In the genomic region with DNA sequence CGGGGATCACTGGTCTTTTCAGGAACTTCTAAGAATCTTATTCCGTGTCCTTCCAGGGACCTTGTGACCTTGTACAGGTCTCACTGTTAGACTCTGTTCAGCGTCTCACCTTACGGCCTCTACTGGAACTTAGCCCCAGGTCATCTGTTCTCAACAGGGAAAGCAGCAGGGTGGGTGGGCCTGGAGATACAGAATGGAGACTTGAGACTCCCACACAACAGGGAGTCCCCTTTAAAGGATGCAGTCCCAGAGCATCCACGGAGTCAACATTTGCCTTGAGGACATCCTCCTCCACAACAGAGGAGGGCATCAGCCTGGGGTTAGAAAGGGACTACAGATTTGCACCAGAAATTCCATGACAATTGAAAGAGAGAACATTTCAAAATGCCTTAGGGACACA, we compare ENCODE assay signal across 18 mouse cellular contexts. TPM values are rescaled to one million over a fixed set of nuclear protein-coding genes. Genes with fewer than 3 reads are reported as not detected.
"Had no signal": no experiment of that assay in that cellular context is flagged by ENCODE, and none has a peak within 500 bp of the region (broad histone marks: within the 10 kb centered on the region; RNA-seq: fewer than 3 reads in every experiment).

No protein-coding gene starts in this region.

- H3K27ac ChIP-seq: kidney, postnatal 0 days; limb, embryonic 15.5 days; liver, embryonic 13.5 days; macrophage; midbrain, embryonic 12.5 days; neural tube, embryonic 13.5 days had no signal

- ATAC-seq: intestine, postnatal 0 days; liver, postnatal 0 days; midbrain, embryonic 16.5 days had no signal

- H3K9ac ChIP-seq: limb, embryonic 15.5 days; liver, embryonic 13.5 days; liver, postnatal 0 days; midbrain, embryonic 12.5 days; neural tube, embryonic 13.5 days had no signal

- H3K4me2 ChIP-seq: limb, embryonic 15.5 days; liver, embryonic 13.5 days; midbrain, embryonic 12.5 days; neural tube, embryonic 13.5 days had no signal

- DNase-seq: kidney, adult 9 months; kidney, postnatal 36 days; layer of hippocampus, adult 9-11 months; layer of hippocampus, postnatal 36 days; liver, embryonic 13.5 days; liver, postnatal 0 days; right cerebral cortex, adult 18-20 months; right cerebral cortex, postnatal 25 days; thymus, postnatal 4 days had no signal

- H3K36me3 ChIP-seq: limb, embryonic 15.5 days; liver, embryonic 13.5 days; midbrain, embryonic 12.5 days; neural tube, embryonic 13.5 days had no signal

- H3K27me3 ChIP-seq: limb, embryonic 15.5 days; neural tube, embryonic 13.5 days had no signal

- H3K9me3 ChIP-seq: limb, embryonic 15.5 days; liver, embryonic 13.5 days; midbrain, embryonic 12.5 days; neural tube, embryonic 13.5 days had no signal

- H3K4me3 ChIP-seq: limb, embryonic 15.5 days; liver, embryonic 13.5 days; midbrain, embryonic 12.5 days; neural tube, embryonic 13.5 days had no signal

- H3K4me1 ChIP-seq: limb, embryonic 15.5 days; liver, embryonic 13.5 days; neural tube, embryonic 13.5 days had no signal

RNA-seq across cellular contexts. Expression of gene Slc26a9, which starts 1.6 kb away (rescaled TPM):
- polyA plus RNA-seq: limb, embryonic 11.5 days; liver, embryonic 13.5 days; liver, postnatal 0 days; macrophage; midbrain, embryonic 12.5 days; neural tube, embryonic 13.5 days; small intestine, adult 2 months had no signal

RNA-seq across cellular contexts. Expression of gene Pm20d1, which starts 51.8 kb away (rescaled TPM):
- polyA plus RNA-seq: macrophage had no signal
